Mouse (Mus musculus) liver, postnatal 0 days (tissue): Measurements from ENCODE around the gene Plpp3. TPM values are rescaled to one million over a fixed set of nuclear protein-coding genes. Genes with fewer than 3 reads are reported as not detected.
A peak's percentile ranks its signal among the peaks of the same experiment; 100 is the strongest.

ENCODE experiments used
- ATAC-seq: fragments of 200-750 bp; cut with Nextera tagmentation; 2 replicates; pipeline ENCODE4 v1.8.0; 2017; ENCODE audit warnings: mild to moderate bottlenecking, moderate library complexity
- DNase-seq: peaks from one replicate; pipeline ENCODE4 v3.0.0-alpha.2; 2016
- H3K27ac ChIP-seq: fragments of 300-500 bp; sonication (generic); 2 replicates; pipeline ENCODE4 v1.5.1; 2014; ENCODE audit warnings: antibody characterized with exemption, moderate library complexity, mild to moderate bottlenecking, low read depth
- H3K27me3 ChIP-seq: fragments of 300-500 bp; sonication (generic); 2 replicates; pipeline ENCODE4 v1.6.1; 2014; ENCODE audit warnings: low read length, control low read depth, mixed read lengths; ENCODE audit not compliant: insufficient read depth
- H3K36me3 ChIP-seq: fragments of 300-500 bp; sonication (generic); replicated peaks from 2 replicates; pipeline ENCODE4 v1.6.1; 2014; ENCODE audit warnings: mild to moderate bottlenecking, control low read depth, low read length, moderate library complexity, mixed read lengths; ENCODE audit not compliant: insufficient read depth
- H3K4me1 ChIP-seq: fragments of 300-500 bp; sonication (generic); 2 replicates; pipeline ENCODE4 v1.6.1; 2014; ENCODE audit warnings: antibody characterized with exemption, mild to moderate bottlenecking, control low read depth; ENCODE audit not compliant: insufficient read depth
- H3K4me2 ChIP-seq: fragments of 300-500 bp; sonication (generic); 2 replicates; pipeline ENCODE4 v1.6.1; 2014; ENCODE audit warnings: low read depth, mild to moderate bottlenecking, low read length, moderate library complexity, mixed read lengths
- H3K4me3 ChIP-seq: fragments of 300-500 bp; sonication (generic); 2 replicates; pipeline ENCODE4 v1.5.1; 2014; ENCODE audit warnings: low read depth, low read length
- H3K9ac ChIP-seq: fragments of 300-500 bp; sonication (generic); replicated peaks from 2 replicates; pipeline ENCODE4 v1.6.1; 2014; ENCODE audit warnings: mild to moderate bottlenecking, moderate library complexity
- H3K9me3 ChIP-seq: fragments of 300-500 bp; sonication (generic); 2 replicates; pipeline ENCODE4 v1.6.1; 2016; ENCODE audit warnings: mild to moderate bottlenecking, control low read depth, low read length, mixed read lengths
- CTCF ChIP-seq: sonication (generic); IDR thresholded peaks from 2 replicates; pipeline ENCODE4 v1.5.1; 2016; ENCODE audit warnings: antibody characterized with exemption, low read depth
- EP300 ChIP-seq: IDR thresholded peaks from 2 replicates; pipeline ENCODE4 v1.6.1; 2016; ENCODE audit warnings: antibody characterized with exemption, low read depth, mild to moderate bottlenecking
- WGBS: fragments of 180-500 bp; shearing (Covaris S2); extraction: QIAGEN DNeasy Blood & Tissue Kit; methylation state at CpG from one replicate; pipeline ENCODE4 v1.1.7; 2014; ENCODE audit not compliant: insufficient replicate concordance; 5-methylcytosine and 5-hydroxymethylcytosine counted together
- polyA plus RNA-seq: library from polyadenylated mRNA; unstranded; fragments of >200 nt; fragmentation: Nextera tagmentation; extraction: Ambion mirVana; gene quantifications from 2 replicates; pipeline ENCODE4 v1.2.1, GENCODE M21; 2015

Plpp3 gene
- polyA plus RNA-seq, 1 experiment from 2014 or later = 62.4 TPM

DNA sequence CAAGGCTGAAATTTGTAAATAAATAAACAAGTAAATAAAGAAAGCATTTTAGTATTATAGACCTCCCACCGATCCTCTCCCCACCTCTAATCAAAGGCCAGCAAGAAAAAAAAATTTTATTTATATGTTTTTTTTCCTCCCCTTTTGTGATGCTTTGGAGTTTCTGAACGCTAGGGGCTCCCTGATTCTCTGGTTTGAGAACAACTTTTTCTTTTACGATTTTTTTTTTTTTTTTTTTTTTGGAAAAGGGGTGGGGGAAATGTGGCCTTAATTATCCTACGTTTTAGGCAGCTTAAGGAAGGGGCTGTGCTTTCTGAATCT is 232 bp upstream of the Plpp3 start:
- Histone ChIP-seq H3K9ac (peak overlapping the region; percentile 85), H3K4me2 (peak overlapping the region; percentile 74), H3K4me3 (peak overlapping the region; percentile 81), H3K27ac (peak overlapping the region; percentile 94), H3K4me1 (0 out of 2 replicates have a peak, but pooled peaks cover 2% of the 10 kb centered on the region), H3K36me3 (no peaks in the 10 kb centered on the region), H3K27me3 (peaks cover 7% of the 10 kb centered on the region; the same call in 1 of the 2 replicates), H3K9me3 (no peaks in the 10 kb centered on the region)
- DNase-seq = no peak
- TF ChIP-seq CTCF = peak; percentile 17
- TF ChIP-seq EP300 = no peak
- under 1% methylated on average over 4 of the region's 4 CpGs for WGBS
- ATAC-seq = no peak

DNA sequence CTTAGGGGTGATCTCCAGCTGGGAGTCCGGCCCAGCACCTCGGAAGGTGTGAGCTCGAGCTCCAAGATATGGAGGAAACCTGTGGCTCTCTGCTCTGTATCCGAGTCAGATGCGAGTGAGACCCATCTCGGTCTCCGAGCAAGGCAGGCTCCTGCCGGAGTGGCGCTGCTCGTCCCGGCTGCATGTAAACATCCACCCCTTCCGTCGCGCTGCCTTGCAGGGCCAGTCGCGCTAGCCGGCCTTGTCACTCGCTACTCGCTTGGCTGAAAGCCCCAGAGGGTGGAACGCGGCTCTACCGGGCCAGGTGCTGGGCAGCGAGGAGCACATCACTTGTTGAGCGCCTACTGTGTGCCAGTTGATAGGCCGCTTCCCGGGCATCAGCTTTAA is 1.0 kb downstream of the Plpp3 start:
- Histone ChIP-seq H3K4me1 (peaks cover 6% of the 10 kb centered on the region), H3K36me3 (0 out of 2 replicates have a peak, but pooled peaks cover 2% of the 10 kb centered on the region), H3K9me3 (no peaks in the 10 kb centered on the region), H3K4me3 (peak overlapping the region; percentile 81), H3K4me2 (peak overlapping the region; percentile 74), H3K27ac (peak overlapping the region; percentile 94), H3K27me3 (peaks cover 7% of the 10 kb centered on the region; the same call in 1 of the 2 replicates), H3K9ac (peak overlapping the region; percentile 85)
- under 1% methylated on average over 26 of the region's 26 CpGs for WGBS
- ATAC-seq (peak; percentile 75), DNase-seq (peak; percentile 75)
- peak; percentile 33; the same call in 1 of the 2 replicates for TF ChIP-seq CTCF
- TF ChIP-seq EP300 = no peak

DNA sequence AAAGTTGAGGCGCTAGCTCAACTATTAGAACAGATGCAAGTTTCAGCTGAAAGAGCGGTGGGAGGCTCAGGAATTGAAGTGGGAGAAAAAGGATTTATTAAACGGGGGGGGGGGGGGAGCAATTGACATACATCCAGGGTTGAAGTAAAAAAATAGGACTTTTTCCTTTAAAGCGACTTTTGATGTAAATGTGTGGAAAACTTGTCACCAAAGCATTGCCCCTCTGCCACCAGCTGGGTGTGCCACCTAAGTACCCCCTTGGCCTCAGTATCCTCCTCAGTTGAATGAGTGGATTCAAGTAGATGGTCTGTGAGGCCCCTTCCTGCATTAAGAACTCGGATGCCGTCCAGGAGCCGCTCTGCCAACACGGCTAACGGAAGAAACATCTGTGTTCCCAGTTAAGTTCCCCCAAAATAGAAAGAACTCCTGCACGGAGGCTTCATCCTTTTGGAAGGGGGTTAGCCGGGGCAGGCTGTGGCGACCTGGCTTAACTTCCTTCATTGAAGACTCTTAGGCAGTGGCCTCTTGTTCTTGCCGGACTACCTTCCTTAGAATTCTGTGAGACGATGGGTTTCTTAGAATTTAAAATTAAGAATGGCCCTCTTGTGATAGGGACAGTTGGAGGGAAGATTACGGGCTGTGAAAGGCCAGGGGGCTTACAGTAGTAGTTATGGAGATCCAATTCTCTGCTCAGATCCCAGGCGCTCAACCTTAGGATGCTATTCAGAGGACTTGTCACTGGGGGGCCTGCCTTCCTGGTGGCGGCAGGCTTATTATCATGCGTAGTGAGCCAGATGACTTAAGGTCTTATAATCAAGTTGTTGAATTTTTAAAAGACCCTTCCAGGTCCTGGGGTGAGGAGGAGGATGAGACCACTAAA is 1.7 kb downstream of the Plpp3 start:
- Histone ChIP-seq H3K4me3 (peak overlapping the region; percentile 81), H3K36me3 (0 out of 2 replicates have a peak, but pooled peaks cover 2% of the 10 kb centered on the region), H3K27ac (peak overlapping the region; percentile 94), H3K9me3 (no peaks in the 10 kb centered on the region), H3K4me1 (peaks cover 12% of the 10 kb centered on the region), H3K9ac (peak overlapping the region; percentile 85), H3K27me3 (peaks cover 7% of the 10 kb centered on the region; the same call in 1 of the 2 replicates), H3K4me2 (peak overlapping the region; percentile 74)
- ATAC-seq (no peak), DNase-seq (no peak)
- 9% methylated on average over 18 of the region's 18 CpGs for WGBS
- TF ChIP-seq CTCF = peak; percentile 29; the same call in 1 of the 2 replicates
- TF ChIP-seq EP300 = no peak

DNA sequence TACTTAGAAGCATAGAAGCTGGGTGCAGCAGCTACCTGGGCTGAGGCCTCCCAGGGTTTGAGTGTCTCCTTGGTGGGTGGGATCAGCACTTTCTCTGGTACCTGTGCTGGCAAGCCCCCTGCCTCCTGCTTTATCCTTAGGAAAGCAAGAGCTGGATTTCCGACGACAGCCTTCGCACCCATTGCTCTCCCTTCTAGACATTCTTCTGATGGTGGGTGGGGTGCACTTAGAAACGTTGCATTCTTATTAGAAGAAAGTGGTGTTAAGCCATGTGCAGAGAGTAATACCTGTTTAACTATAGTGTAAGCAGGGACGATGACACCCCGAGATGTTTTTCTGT is 2.4 kb downstream of the Plpp3 start:
- Histone ChIP-seq H3K27ac (no peak overlapping the region), H3K9me3 (no peaks in the 10 kb centered on the region), H3K4me2 (peak overlapping the region; percentile 74), H3K4me1 (peaks cover 13% of the 10 kb centered on the region), H3K4me3 (peak overlapping the region; percentile 81), H3K36me3 (0 out of 2 replicates have a peak, but pooled peaks cover 2% of the 10 kb centered on the region), H3K9ac (peak overlapping the region; percentile 85; the same call in 1 of the 2 replicates), H3K27me3 (peaks cover 7% of the 10 kb centered on the region; the same call in 1 of the 2 replicates)
- WGBS = 37% methylated on average over 6 of the region's 6 CpGs
- ATAC-seq = no peak
- DNase-seq = no peak
- TF ChIP-seq EP300 = no peak
- no peak for TF ChIP-seq CTCF

DNA sequence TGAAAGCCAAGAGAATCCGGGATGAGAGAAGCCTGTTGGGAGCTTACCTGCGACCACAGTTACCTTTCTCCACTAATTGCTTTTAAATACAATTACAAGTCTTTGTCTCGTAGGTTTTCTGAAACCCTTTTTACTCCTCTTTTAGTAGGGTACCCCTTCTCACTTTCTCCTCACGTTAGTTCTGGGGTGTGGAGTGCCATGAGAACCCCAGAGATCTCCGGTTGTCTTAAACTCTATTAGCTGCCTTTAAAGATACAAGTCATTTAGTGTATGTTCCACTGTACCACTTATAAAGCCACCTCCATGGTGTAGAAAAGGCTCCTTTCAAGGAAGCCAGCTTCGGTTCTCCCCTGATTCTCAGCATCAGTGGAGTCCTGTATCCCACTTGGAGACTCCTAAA is 3.3 kb downstream of the Plpp3 start:
- no peaks in the 10 kb centered on the region for H3K9me3 ChIP-seq
- peaks cover 13% of the 10 kb centered on the region for H3K4me1 ChIP-seq
- TF ChIP-seq CTCF = no peak
- no peak for TF ChIP-seq EP300
- peak overlapping the region; percentile 81; the same call in 1 of the 2 replicates for H3K4me3 ChIP-seq
- H3K36me3 ChIP-seq = 0 out of 2 replicates have a peak, but pooled peaks cover 2% of the 10 kb centered on the region
- H3K27ac ChIP-seq = no peak overlapping the region
- no peak for DNase-seq
- WGBS = 77% methylated on average over 6 of the region's 6 CpGs
- H3K27me3 ChIP-seq = peaks cover 6% of the 10 kb centered on the region; the same call in 1 of the 2 replicates
- no peak overlapping the region for H3K9ac ChIP-seq
- H3K4me2 ChIP-seq = peak overlapping the region; percentile 74
- ATAC-seq = no peak

DNA sequence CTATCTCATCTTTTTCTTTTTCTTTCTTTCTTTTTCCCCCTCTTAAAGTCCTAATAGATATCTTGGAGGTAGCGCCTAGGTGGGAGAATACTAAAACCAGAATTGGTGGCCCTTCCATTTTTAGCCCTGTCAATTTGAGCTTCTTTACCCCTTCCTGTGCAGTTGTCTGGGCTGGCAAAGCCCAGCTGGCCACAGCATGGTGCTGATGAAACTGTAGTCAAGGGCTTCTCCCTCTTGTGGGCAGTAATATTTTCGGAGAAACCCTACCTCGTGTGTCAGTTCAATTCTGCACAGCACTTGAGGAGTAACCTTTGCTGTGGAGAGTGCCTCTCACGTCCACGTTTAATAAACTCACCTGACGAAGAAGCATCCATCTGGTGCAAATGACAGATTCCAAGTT is 4.9 kb downstream of the Plpp3 start:
- ATAC-seq (no peak), DNase-seq (no peak)
- no peak for TF ChIP-seq EP300
- no peak for TF ChIP-seq CTCF
- peaks cover 5% of the 10 kb centered on the region; the same call in 1 of the 2 replicates for H3K27me3 ChIP-seq
- H3K27ac ChIP-seq = no peak overlapping the region
- WGBS = 65% methylated on average over 6 of the region's 6 CpGs
- no peaks in the 10 kb centered on the region for H3K9me3 ChIP-seq
- H3K9ac ChIP-seq = no peak overlapping the region
- no peak overlapping the region for H3K4me2 ChIP-seq
- 0 out of 2 replicates have a peak, but pooled peaks cover 2% of the 10 kb centered on the region for H3K36me3 ChIP-seq
- H3K4me3 ChIP-seq = no peak overlapping the region
- peaks cover 11% of the 10 kb centered on the region for H3K4me1 ChIP-seq
